Mouse (Mus musculus) frontal cortex, adult 2 months (tissue): ENCODE data around the gene Rpl36a-ps1. TPM values are rescaled to one million over a fixed set of nuclear protein-coding genes. Genes with fewer than 3 reads are reported as not detected.

Experiments used
- DNase-seq, 2 experiments: peaks; one replicate each; pipeline ENCODE4 v3.0.0; 2022; ENCODE audit warnings: low spot score in 1 of 2; ENCODE audit errors: extremely low spot score in 1 of 2
- polyA plus RNA-seq: library from polyadenylated mRNA; depleted of rRNA; stranded (reverse); fragments of >200 nt; gene quantifications from 2 replicates; pipeline ENCODE4 v1.2.3, GENCODE M21; 2012; rRNA removed

The Rpl36a-ps1 gene
- polyA plus RNA-seq, 1 experiment, result 2.4 TPM

GRCm38 (mm10) chr14:98952441-98952840 lies 41.7 kb downstream of the Rpl36a-ps1 start:
- DNase-seq, result no peak

- no peak for DNase-seq
These were observed 42.4 kb downstream of the Rpl36a-ps1 start for GRCm38 (mm10) chr14:98951626-98952290.

Other genes with a start within 250 kb of the Rpl36a-ps1 start
- 71.4 and 76.7 TPM in 2 replicates for gene Mzt1, start 51.8 kb upstream of the Rpl36a-ps1 start, polyA plus RNA-seq
- 3.3 and 3.6 TPM in 2 replicates for gene Bora, start 51.9 kb upstream of the Rpl36a-ps1 start, polyA plus RNA-seq
- 8.2 and 8.9 TPM in 2 replicates for gene Pibf1, start 105.1 kb upstream of the Rpl36a-ps1 start, polyA plus RNA-seq
- gene Dis3, start 105.5 kb upstream of the Rpl36a-ps1 start, polyA plus RNA-seq, result 12.3 and 13.7 TPM in 2 replicates